Mouse (Mus musculus): ENCODE results near the gene Wdr46.

- TF ChIP-seq CTCF (IDR thresholded peaks at IDR 0.05; ENCODE audit: control insufficient read depth, insufficient read depth, insufficient read length) (no peak), MAX (IDR thresholded peaks at IDR 0.05) (peak; percentile 24), MYOG (IDR thresholded peaks at IDR 0.05; ENCODE audit: control insufficient read depth, extremely low read depth, insufficient read length) (no peak), USF1 (IDR thresholded peaks at IDR 0.05; ENCODE audit: low read depth) (no peak), CEBPB (IDR thresholded peaks at IDR 0.05; ENCODE audit: low read depth) (no peak), MYOD1 (IDR thresholded peaks at IDR 0.05; ENCODE audit: control insufficient read depth, insufficient read length, low read depth) (no peak)
Measured at GRCm38 (mm10) chr17:33909869-33910250, 30.6 kb upstream of the Wdr46 start.
